Mouse (Mus musculus) embryonic facial prominence, embryonic 12.5 days (tissue): ENCODE results near the gene Fastkd2. TPM values are rescaled to one million over a fixed set of nuclear protein-coding genes. Genes with fewer than 3 reads are reported as not detected.
A peak's percentile ranks its signal among the peaks of the same experiment; 100 is the strongest.

Experiments used
- ATAC-seq: fragments of 200-750 bp; cut with Nextera tagmentation; 2 replicates; pipeline ENCODE4 v1.8.0; 2017; ENCODE audit not compliant: insufficient number of reproducible peaks, insufficient read depth, low FRiP score, low TSS enrichment
- H3K27ac ChIP-seq: fragments of 300-500 bp; sonication (generic); 2 replicates; pipeline ENCODE4 v1.5.1; 2016; ENCODE audit warnings: mild to moderate bottlenecking
- H3K27me3 ChIP-seq: fragments of 300-500 bp; sonication (generic); 2 replicates; pipeline ENCODE4 v1.6.1; 2016; ENCODE audit warnings: mild to moderate bottlenecking, moderate library complexity
- H3K36me3 ChIP-seq: fragments of 300-500 bp; sonication (generic); 2 replicates; pipeline ENCODE4 v1.6.1; 2016; ENCODE audit warnings: mild to moderate bottlenecking
- H3K4me1 ChIP-seq: fragments of 300-500 bp; sonication (generic); 2 replicates; pipeline ENCODE4 v1.6.1; 2016
- H3K4me2 ChIP-seq: fragments of 300-500 bp; sonication (generic); replicated peaks from 2 replicates; pipeline ENCODE4 v1.6.1; 2016; ENCODE audit warnings: mild to moderate bottlenecking, moderate library complexity
- H3K4me3 ChIP-seq: fragments of 300-500 bp; sonication (generic); 2 replicates; pipeline ENCODE4 v1.5.1; 2016; ENCODE audit warnings: mild to moderate bottlenecking
- H3K9ac ChIP-seq: fragments of 300-500 bp; sonication (generic); 2 replicates; pipeline ENCODE4 v1.6.1; 2016; ENCODE audit warnings: mild to moderate bottlenecking, moderate library complexity
- H3K9me3 ChIP-seq: fragments of 300-500 bp; sonication (generic); 2 replicates; pipeline ENCODE4 v1.6.1; 2016; ENCODE audit warnings: mild to moderate bottlenecking, moderate library complexity
- WGBS: fragments of 180-500 bp; shearing (Covaris S2); methylation state at CpG from one replicate; pipeline ENCODE4 v1.1.7; 2016; 5-methylcytosine and 5-hydroxymethylcytosine counted together
- polyA plus RNA-seq: library from polyadenylated mRNA; unstranded; fragments of >200 nt; fragmentation: Nextera tagmentation; extraction: Ambion mirVana; gene quantifications from 2 replicates; pipeline ENCODE4 v1.2.1, GENCODE M21; 2016

The Fastkd2 gene
- polyA plus RNA-seq, result 59.4 and 64.8 TPM in 2 replicates

DNA sequence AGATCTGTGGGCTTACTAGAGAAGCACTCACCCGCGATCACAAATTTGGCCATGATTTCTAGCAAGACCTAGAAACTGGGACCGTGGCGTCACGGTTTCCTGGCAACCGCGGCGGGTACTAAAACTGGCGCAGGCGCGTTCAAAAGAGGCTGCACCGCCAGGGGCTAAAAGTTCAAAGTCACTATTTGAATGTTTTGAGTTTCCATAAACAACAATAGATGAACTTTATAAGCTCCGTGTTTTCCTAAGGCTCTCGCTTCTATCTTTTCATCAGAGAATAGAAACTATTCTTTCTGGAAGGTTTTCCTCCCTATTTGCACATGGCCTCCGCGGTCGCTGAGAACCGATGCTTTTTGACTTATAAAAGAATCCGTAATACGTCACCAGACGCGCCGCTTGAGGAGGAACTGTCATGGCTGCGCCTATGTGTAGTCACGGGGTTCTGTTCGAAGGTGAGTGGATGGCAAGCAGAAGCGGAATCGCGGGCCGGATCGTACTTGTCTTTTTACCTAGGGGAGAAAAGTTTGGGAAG lies at the start of gene Fastkd2, which contains the start of gene Mdh1b:
TSS of gene Fastkd2 (plus strand) at position 375 of the 532 bp plus-strand sequence.
TSS of gene Mdh1b (minus strand) at position 79 of the 532 bp plus-strand sequence.
- Histone ChIP-seq H3K4me2 (peak within 1 kb of the TSS; percentile 60), H3K9me3 (no peaks in the 10 kb centered on the region), H3K27me3 (0 out of 2 replicates have a peak, but pooled peaks cover 4% of the 10 kb centered on the region), H3K4me1 (peaks cover 16% of the 10 kb centered on the region), H3K4me3 (peak within 1 kb of the TSS; percentile 69), H3K36me3 (no peaks in the 10 kb centered on the region), H3K27ac (no peak within 1 kb of the TSS), H3K9ac (peak within 1 kb of the TSS; percentile 56)
- WGBS, result under 1% methylated on average over 31 of the region's 31 CpGs
- peak; percentile 75; the same call in 1 of the 2 replicates for ATAC-seq

DNA sequence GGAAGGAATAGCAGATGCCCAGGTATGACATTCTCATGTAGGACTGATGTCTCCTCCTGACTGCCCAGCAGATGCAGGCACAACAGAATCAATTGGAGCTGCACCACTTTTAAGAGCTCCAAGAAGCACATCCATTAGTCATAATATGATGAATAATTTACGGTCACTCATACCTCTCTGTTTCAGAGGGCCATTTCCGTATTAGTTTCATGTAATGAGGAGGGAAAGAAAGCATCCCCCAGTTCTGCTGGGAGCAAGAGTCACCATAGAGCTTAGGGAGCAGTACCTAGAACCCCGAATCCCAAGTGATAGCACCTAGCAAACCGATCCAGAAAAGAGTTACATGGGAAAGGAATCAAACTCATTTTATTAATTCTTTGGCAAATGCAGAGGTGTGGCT lies 43.6 kb upstream of the Fastkd2 start, which contains the start of gene Dytn:
TSS of gene Dytn (minus strand) at position 101 of the 400 bp plus-strand sequence.
- Histone ChIP-seq H3K4me2 (no peak within 1 kb of the TSS), H3K4me3 (no peak within 1 kb of the TSS), H3K4me1 (no peaks in the 10 kb centered on the region), H3K9me3 (no peaks in the 10 kb centered on the region), H3K27ac (no peak within 1 kb of the TSS), H3K27me3 (no peaks in the 10 kb centered on the region), H3K9ac (no peak within 1 kb of the TSS), H3K36me3 (no peaks in the 10 kb centered on the region)
- ATAC-seq, result no peak
- 89% methylated on average over 4 of the region's 4 CpGs for whole genome bisulfite sequencing

DNA sequence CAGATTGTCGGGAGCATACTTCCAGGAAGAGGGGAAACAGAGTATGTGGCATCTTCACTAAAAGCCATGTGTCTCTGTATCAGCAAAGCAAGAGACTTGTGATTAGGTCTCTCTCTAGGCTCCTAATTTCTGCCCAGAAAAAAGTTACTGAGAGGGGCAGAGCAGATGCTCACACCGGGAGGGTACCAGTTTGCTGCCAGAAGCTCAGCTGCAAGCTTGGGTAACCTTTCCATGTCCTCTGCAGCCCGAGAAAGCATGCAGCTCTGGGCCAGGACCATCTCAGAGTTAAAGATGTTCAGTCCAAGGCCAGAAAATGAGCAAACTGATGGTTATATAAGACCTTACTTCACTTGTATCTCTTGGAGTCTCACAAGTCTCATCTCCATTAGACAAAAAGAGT lies 33.6 kb upstream of the Fastkd2 start:
- no peak for ATAC-seq
- H3K9ac ChIP-seq, result no peak overlapping the region
- H3K4me1 ChIP-seq, result no peaks in the 10 kb centered on the region
- WGBS, result 75% methylated on average over 3 of the region's 3 CpGs
- no peaks in the 10 kb centered on the region for H3K27me3 ChIP-seq
- H3K36me3 ChIP-seq, result no peaks in the 10 kb centered on the region
- no peak overlapping the region for H3K27ac ChIP-seq
- H3K4me3 ChIP-seq, result no peak overlapping the region
- no peak overlapping the region for H3K4me2 ChIP-seq
- no peaks in the 10 kb centered on the region for H3K9me3 ChIP-seq

DNA sequence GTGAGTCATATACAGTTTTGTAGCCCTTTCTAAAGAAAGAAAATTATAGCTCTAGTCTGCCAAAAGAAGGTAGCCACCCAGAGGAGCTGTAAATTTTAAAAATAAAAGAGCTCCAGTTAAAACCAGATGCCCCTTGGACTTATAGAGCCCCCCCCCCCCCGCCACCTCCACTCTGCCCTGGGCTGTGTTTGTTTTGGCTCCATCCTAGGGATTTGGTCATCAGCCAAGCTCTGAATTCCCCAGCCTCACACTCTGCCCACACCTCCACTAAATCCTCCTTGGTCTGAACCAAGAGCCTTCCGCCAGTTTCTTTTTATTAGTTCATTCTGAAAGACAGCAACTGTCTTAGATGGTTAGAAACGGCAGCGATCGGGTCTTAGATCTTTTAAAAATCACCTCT lies 24.7 kb upstream of the Fastkd2 start:
- H3K4me1 ChIP-seq, result no peaks in the 10 kb centered on the region
- H3K27me3 ChIP-seq, result no peaks in the 10 kb centered on the region
- H3K9me3 ChIP-seq, result no peaks in the 10 kb centered on the region
- H3K4me2 ChIP-seq, result no peak overlapping the region
- no peak overlapping the region for H3K4me3 ChIP-seq
- no peak overlapping the region for H3K9ac ChIP-seq
- ATAC-seq, result no peak
- WGBS, result 68% methylated on average over 5 of the region's 5 CpGs
- no peak overlapping the region for H3K27ac ChIP-seq
- no peaks in the 10 kb centered on the region for H3K36me3 ChIP-seq

DNA sequence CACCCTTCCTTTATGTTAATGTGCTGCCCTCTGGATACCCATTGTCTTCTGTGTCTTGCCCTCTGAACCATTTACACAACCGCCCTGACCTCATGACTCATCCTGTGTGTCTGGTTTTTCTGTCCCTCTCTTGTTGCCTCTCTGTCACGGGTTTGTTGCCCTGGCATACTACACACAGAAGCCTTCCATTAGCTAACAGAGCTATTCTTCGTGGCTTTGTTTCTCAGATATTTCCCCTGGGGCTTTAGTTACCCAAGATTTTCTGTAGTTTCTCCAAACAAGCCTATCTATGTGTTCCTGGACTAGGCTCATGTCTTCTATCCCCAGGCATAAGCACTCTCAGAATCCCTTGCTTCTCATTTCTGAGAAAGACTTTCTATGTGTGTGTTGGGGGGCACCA lies 21.5 kb upstream of the Fastkd2 start:
- Histone ChIP-seq H3K36me3 (no peaks in the 10 kb centered on the region), H3K4me2 (no peak overlapping the region), H3K27ac (no peak overlapping the region), H3K9ac (no peak overlapping the region), H3K4me3 (no peak overlapping the region), H3K27me3 (no peaks in the 10 kb centered on the region), H3K9me3 (no peaks in the 10 kb centered on the region), H3K4me1 (no peaks in the 10 kb centered on the region)
- ATAC-seq, result no peak
- WGBS, result 64% methylated on average over 3 of the region's 3 CpGs

DNA sequence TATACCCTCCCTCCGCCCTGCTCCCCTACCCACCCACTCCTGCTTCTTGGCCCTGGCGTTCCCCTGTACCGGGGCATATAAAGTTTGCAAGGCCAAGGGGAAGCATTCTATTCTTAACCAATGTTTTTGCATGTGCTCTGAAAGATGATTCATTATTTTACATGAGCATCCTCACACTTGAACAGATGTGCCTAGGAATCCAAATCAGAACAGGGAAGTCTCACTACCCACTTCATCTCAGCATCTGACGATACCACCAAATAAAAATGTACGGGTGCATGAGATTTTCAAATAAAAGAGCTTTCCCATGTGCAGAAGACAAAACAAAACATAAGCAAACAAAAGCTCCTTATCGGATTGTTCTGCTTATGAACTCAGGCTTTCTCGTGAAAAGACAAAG lies 10.3 kb upstream of the Fastkd2 start:
- Histone ChIP-seq H3K27ac (no peak overlapping the region), H3K4me1 (no peaks in the 10 kb centered on the region), H3K4me3 (no peak overlapping the region), H3K9me3 (no peaks in the 10 kb centered on the region), H3K36me3 (no peaks in the 10 kb centered on the region), H3K4me2 (no peak overlapping the region), H3K9ac (no peak overlapping the region), H3K27me3 (no peaks in the 10 kb centered on the region)
- no peak for ATAC-seq
- 84% methylated on average over 7 of the region's 7 CpGs for WGBS

DNA sequence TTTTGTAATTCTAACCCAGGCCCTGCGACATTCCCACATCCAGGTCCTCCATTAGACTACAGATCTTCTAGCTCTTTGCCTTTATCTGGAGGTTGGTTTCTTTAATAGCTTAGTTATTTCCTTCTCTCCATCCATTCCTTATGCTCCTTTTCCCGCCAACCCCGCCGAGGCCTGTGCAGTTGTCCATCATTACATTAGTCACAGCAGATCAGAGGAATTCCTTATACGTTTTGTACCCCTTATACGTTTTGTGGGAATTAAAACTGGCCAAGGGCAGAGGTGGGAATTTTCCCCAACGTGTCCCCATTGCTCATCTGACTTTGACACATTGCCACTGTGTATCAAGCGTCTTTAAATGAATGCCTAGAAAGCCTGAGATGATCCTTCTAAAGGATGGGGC lies 618 bp upstream of the Fastkd2 start:
- peak overlapping the region; percentile 69 for H3K4me3 ChIP-seq
- peaks cover 16% of the 10 kb centered on the region for H3K4me1 ChIP-seq
- 0 out of 2 replicates have a peak, but pooled peaks cover 4% of the 10 kb centered on the region for H3K27me3 ChIP-seq
- H3K27ac ChIP-seq, result no peak overlapping the region
- no peak overlapping the region for H3K9ac ChIP-seq
- 42% methylated on average over 8 of the region's 8 CpGs for WGBS
- no peaks in the 10 kb centered on the region for H3K9me3 ChIP-seq
- ATAC-seq, result no peak
- H3K4me2 ChIP-seq, result peak overlapping the region; percentile 58
- no peaks in the 10 kb centered on the region for H3K36me3 ChIP-seq

DNA sequence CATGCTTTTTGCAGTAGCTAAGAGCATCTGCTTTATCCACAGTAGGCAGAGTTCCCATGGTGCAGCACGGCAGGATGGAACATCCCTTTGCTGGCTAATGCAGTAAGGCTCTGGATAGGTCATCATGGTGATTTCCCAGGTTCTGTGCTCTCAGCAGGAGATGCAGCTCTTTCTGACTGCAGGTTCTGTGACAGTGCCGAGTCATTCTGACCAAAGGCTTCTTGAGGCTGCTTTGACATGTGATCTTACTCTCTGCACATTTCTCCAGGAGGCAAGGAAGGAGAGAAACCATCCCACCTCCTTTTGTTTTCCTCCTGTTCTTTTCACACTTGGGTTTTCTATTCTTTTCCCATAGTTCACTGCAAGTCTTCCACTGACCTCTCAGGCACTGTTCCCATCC lies 25.6 kb downstream of the Fastkd2 start:
- no peaks in the 10 kb centered on the region for H3K9me3 ChIP-seq
- 51% methylated on average over 2 of the region's 2 CpGs for WGBS
- no peaks in the 10 kb centered on the region for H3K27me3 ChIP-seq
- no peak overlapping the region for H3K27ac ChIP-seq
- H3K4me2 ChIP-seq, result no peak overlapping the region
- no peak overlapping the region for H3K9ac ChIP-seq
- H3K4me3 ChIP-seq, result no peak overlapping the region
- H3K4me1 ChIP-seq, result no peaks in the 10 kb centered on the region
- no peak for ATAC-seq
- 0 out of 2 replicates have a peak, but pooled peaks cover 5% of the 10 kb centered on the region for H3K36me3 ChIP-seq

DNA sequence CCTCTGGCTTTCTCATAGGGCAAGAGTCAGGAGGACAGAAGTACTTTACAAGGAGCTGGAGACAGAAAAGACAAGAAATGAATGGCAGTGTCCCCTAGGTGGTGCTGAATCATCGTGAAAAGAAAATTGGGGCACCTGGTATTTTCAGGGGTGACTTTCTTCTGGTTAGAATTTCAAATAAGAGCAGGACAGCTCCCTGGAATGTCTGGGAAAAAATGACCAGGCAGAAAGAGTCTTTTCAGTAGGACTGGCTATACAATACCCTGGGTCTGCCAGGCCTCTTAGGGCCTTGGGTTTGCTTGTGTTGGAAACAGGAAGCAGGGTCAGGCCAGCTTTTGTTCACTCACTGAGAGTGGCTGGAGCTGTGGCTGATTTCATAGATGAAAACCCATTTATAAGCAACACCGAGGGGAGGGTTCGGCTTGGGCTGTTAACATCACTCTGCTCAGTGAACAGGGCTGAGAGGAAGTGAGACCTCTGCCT lies 32.8 kb downstream of the Fastkd2 start:
- Histone ChIP-seq H3K27me3 (no peaks in the 10 kb centered on the region), H3K9me3 (no peaks in the 10 kb centered on the region), H3K4me3 (no peak overlapping the region), H3K4me1 (peaks cover 11% of the 10 kb centered on the region), H3K9ac (no peak overlapping the region), H3K27ac (peak overlapping the region; percentile 46; the same call in 1 of the 2 replicates), H3K36me3 (no peaks in the 10 kb centered on the region), H3K4me2 (no peak overlapping the region)
- 8% methylated on average over 3 of the region's 3 CpGs for WGBS
- no peak for ATAC-seq

DNA sequence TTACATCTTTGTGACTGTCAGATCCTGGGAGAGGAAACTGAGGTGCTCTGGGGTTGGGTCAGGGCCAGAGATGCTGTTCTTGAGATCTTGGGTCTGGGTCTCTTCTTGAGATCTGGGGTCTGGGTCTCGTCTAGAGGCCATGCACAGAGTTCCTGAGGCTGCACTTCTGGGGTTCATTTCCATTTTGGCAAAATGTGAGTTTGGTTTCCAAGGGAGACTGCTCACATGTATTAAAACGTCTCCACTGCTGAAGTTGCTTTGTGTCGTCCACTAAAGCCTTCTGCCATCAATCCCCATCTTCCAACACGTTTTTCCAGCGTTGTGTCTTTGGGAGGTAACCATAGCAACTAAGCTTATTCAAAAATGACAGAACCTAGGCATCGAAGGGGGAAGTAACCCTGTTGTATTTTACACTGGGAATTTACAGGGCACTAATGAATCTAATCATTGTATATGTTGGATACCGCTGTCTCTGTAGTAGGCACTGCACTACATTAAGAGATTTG lies 33.5 kb downstream of the Fastkd2 start:
- H3K9me3 ChIP-seq, result no peaks in the 10 kb centered on the region
- H3K9ac ChIP-seq, result no peak overlapping the region
- ATAC-seq, result no peak
- peaks cover 17% of the 10 kb centered on the region for H3K4me1 ChIP-seq
- no peaks in the 10 kb centered on the region for H3K36me3 ChIP-seq
- H3K4me2 ChIP-seq, result no peak overlapping the region
- no peaks in the 10 kb centered on the region for H3K27me3 ChIP-seq
- 56% methylated on average over 7 of the region's 7 CpGs for WGBS
- 0 out of 2 replicates have a peak overlapping the region, but pooled peaks have one; percentile 46 for H3K27ac ChIP-seq
- H3K4me3 ChIP-seq, result no peak overlapping the region

DNA sequence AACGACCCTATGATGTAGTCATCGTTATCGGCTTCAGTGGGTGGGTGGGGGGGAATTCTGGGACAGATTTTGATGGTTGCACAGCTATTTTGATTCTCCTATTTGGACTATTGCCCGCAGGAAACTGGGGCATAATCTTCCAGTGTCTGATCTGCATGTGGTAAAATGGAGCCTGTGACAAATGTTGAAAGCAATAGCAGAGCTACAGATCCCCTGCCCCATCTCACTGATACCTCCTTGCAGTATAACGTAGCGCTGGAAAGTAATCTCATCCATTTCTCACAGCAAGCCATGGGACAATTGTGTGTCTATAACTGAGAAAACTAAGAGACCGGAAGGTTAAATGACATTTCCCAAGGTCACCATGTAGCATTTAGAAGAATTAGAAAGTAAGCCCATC lies 34.0 kb downstream of the Fastkd2 start:
- Histone ChIP-seq H3K27me3 (no peaks in the 10 kb centered on the region), H3K4me2 (no peak overlapping the region), H3K9me3 (no peaks in the 10 kb centered on the region), H3K9ac (no peak overlapping the region), H3K36me3 (no peaks in the 10 kb centered on the region), H3K4me3 (no peak overlapping the region), H3K27ac (no peak overlapping the region), H3K4me1 (peaks cover 17% of the 10 kb centered on the region)
- 86% methylated on average over 7 of the region's 7 CpGs for WGBS
- no peak for ATAC-seq

DNA sequence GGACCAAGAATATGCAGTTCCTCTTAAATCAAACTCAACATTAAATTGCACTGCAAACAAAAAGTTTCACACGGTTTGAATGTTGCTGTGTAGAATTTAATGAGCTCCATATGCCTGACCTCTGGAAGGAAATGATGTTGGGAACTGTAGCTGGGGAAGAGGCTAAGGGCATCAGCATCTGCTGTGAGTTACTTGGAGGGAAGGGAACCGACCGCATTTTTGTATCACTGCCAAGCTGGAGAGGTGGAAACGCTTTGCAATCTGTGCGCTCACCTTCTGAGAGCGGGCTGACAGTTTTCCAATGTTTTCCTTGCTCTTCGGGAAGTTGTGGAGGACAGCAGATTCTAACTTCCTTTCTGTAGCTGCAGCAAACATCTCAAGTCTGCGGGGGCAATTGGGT lies 37.7 kb downstream of the Fastkd2 start:
- Histone ChIP-seq H3K9ac (no peak overlapping the region), H3K4me1 (peaks cover 17% of the 10 kb centered on the region)

More for the DNA sequence above, 37.7 kb downstream of the Fastkd2 start:
- no peaks in the 10 kb centered on the region for H3K9me3 ChIP-seq
- WGBS, result 25% methylated on average over 8 of the region's 8 CpGs
- peak overlapping the region; percentile 24; the same call in 1 of the 2 replicates for H3K4me2 ChIP-seq
- no peaks in the 10 kb centered on the region for H3K27me3 ChIP-seq
- peak; percentile 82; the same call in 1 of the 2 replicates for ATAC-seq
- no peak overlapping the region for H3K4me3 ChIP-seq
- peak overlapping the region; percentile 79 for H3K27ac ChIP-seq
- no peaks in the 10 kb centered on the region for H3K36me3 ChIP-seq
